Mouse (Mus musculus): ENCODE measurements at regions not wholly inside any gene's neighbourhood (a gene's known extent, or its start where the extent isn't known, plus 50 kb on each side); places are given as distances from the start of the nearest gene placed in this dataset.

- Histone ChIP-seq H3K4me1 (ENCODE audit: control insufficient read depth, insufficient read depth, low read length) (no peaks in the 10 kb centered on the region), H3K27ac (ENCODE audit: insufficient read depth, low read length) (no peak overlapping the region), H3K27me3 (ENCODE audit: control insufficient read depth, insufficient read depth, low read length) (no peaks in the 10 kb centered on the region; the same call in 1 of the 2 replicates), H3K4me3 (replicated peaks; ENCODE audit: insufficient read depth, low read depth, low read length) (no peak overlapping the region)
- TF ChIP-seq CTCF (IDR thresholded peaks at IDR 0.05; ENCODE audit: borderline replicate concordance, insufficient read depth, low read depth, low read length) (no peak), POLR2A (IDR thresholded peaks at IDR 0.05; ENCODE audit: borderline replicate concordance, insufficient read depth, low read length) (no peak)
- WGBS = 56% methylated on average over 2 of the region's 2 CpGs
- DNase-seq = no peak
Measured at GRCm38 (mm10) chr17:72661678-72662077, 57.3 kb upstream of the Alk start.

- Histone ChIP-seq H3K27ac (ENCODE audit: insufficient read depth, low read length) (no peak overlapping the region), H3K27me3 (ENCODE audit: control insufficient read depth, insufficient read depth, low read length) (no peaks in the 10 kb centered on the region; the same call in 1 of the 2 replicates), H3K4me3 (replicated peaks; ENCODE audit: insufficient read depth, low read depth, low read length) (no peak overlapping the region), H3K4me1 (ENCODE audit: control insufficient read depth, insufficient read depth, low read length) (no peaks in the 10 kb centered on the region)
- no peak for TF ChIP-seq CTCF (IDR thresholded peaks at IDR 0.05; ENCODE audit: borderline replicate concordance, insufficient read depth, low read depth, low read length)
- no peak for TF ChIP-seq POLR2A (IDR thresholded peaks at IDR 0.05; ENCODE audit: borderline replicate concordance, insufficient read depth, low read length)
- DNase-seq = no peak
- WGBS = 55% methylated on average over 6 of the region's 6 CpGs
Measured at GRCm38 (mm10) chr17:72658744-72659143, 54.3 kb upstream of the Alk start.

- no peak for DNase-seq
- Histone ChIP-seq H3K4me1 (ENCODE audit: control insufficient read depth, insufficient read depth, low read length) (no peaks in the 10 kb centered on the region), H3K4me3 (replicated peaks; ENCODE audit: insufficient read depth, low read depth, low read length) (no peak overlapping the region), H3K27me3 (ENCODE audit: control insufficient read depth, insufficient read depth, low read length) (no peaks in the 10 kb centered on the region; the same call in 1 of the 2 replicates), H3K27ac (ENCODE audit: insufficient read depth, low read length) (no peak overlapping the region)
- WGBS = 50% methylated on average over 8 of the region's 8 CpGs
- no peak for TF ChIP-seq CTCF (IDR thresholded peaks at IDR 0.05; ENCODE audit: borderline replicate concordance, insufficient read depth, low read depth, low read length)
- no peak for TF ChIP-seq POLR2A (IDR thresholded peaks at IDR 0.05; ENCODE audit: borderline replicate concordance, insufficient read depth, low read length)
Measured at GRCm38 (mm10) chr17:72657826-72658225, 53.4 kb upstream of the Alk start.

All from cerebellum, adult 2 months (tissue).